Mouse (Mus musculus) stomach, postnatal 0 days (tissue): ENCODE results near the gene Apobec1.
"Not testable (repeated sequence)": the region's sequence is repeated elsewhere in the genome, so short reads cannot be mapped to it uniquely, and the experiment has no call there.

Experiments used
- CTCF ChIP-seq: IDR thresholded peaks from 2 replicates; pipeline ENCODE4 v1.5.1; 2016; ENCODE audit warnings: antibody characterized with exemption, low read depth, mild to moderate bottlenecking, moderate library complexity
- EP300 ChIP-seq: optimal IDR thresholded peaks from 2 replicates; pipeline ENCODE3; 2016; ENCODE audit warnings: antibody characterized with exemption

GRCm38 (mm10) chr6:122542459-122542858, 59.8 kb downstream of the Apobec1 start:
- TF ChIP-seq EP300, CTCF: not testable (repeated sequence)
